In the genomic region with DNA sequence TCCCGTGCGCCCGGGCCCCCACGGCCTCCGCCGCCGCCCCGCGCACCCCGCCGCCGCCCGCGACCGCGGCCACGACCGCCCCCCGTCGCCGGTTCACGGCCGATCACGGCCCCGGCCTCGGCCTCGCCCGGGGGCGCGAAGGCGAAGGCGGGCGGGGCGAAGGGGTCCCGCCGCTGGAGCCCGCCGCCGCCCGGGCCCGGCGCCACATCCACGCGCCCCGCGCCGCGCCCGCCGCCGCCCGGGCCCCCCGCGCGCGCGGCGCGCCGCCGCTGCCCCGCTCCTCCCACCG, we compare ENCODE assay signal across 8 mouse cellular contexts. TPM values are rescaled to one million over a fixed set of nuclear protein-coding genes. Genes with fewer than 3 reads are reported as not detected.
A peak's percentile ranks its signal among the peaks of the same experiment; 100 is the strongest.
DNase-seq lines count a peak whose midpoint lies in the region; ATAC-seq and TF ChIP-seq lines count a peak whose summit lies in the region.

TSS of gene Ski (minus strand) at position 41 of the 289 bp plus-strand sequence.

- H3K4me2 ChIP-seq in lung, embryonic 14.5 days: peak within 1 kb of the TSS; percentile 99
- peak within 1 kb of the TSS; percentile 93 for H3K4me2 ChIP-seq in embryonic facial prominence, embryonic 13.5 days
- H3K4me2 ChIP-seq in limb, embryonic 12.5 days: peak within 1 kb of the TSS; percentile 99
- peak within 1 kb of the TSS; percentile 94 for H3K4me2 ChIP-seq in stomach, embryonic 14.5 days (replicated peaks; ENCODE audit: low read depth, low read length)

- WGBS in lung, embryonic 14.5 days: 2% methylated on average over 25 of the region's 63 CpGs
- WGBS in embryonic facial prominence, embryonic 13.5 days: 0% methylated on average over 5 of the region's 63 CpGs
- WGBS in limb, embryonic 12.5 days: under 1% methylated on average over 25 of the region's 63 CpGs
- 0% methylated on average over 19 of the region's 63 CpGs for WGBS in stomach, embryonic 14.5 days

- peak within 1 kb of the TSS; percentile 95 for H3K9ac ChIP-seq in lung, embryonic 14.5 days
- peak within 1 kb of the TSS; percentile 98 for H3K9ac ChIP-seq in embryonic facial prominence, embryonic 13.5 days
- H3K9ac ChIP-seq in limb, embryonic 12.5 days (replicated peaks): peak within 1 kb of the TSS; percentile 97
- H3K9ac ChIP-seq in stomach, embryonic 14.5 days (replicated peaks; ENCODE audit: low read depth, low read length): peak within 1 kb of the TSS; percentile 94

- peak within 1 kb of the TSS; percentile 91 for H3K4me3 ChIP-seq in lung, embryonic 14.5 days (ENCODE audit: low read depth, low read length)
- H3K4me3 ChIP-seq in embryonic facial prominence, embryonic 13.5 days: peak within 1 kb of the TSS; percentile 92
- peak within 1 kb of the TSS; percentile 96 for H3K4me3 ChIP-seq in limb, embryonic 12.5 days (replicated peaks)
- H3K4me3 ChIP-seq in stomach, embryonic 14.5 days (ENCODE audit: low read depth, low read length): peak within 1 kb of the TSS; percentile 92

- peaks cover 32% of the 10 kb centered on the region for H3K4me1 ChIP-seq in lung, embryonic 14.5 days (ENCODE audit: insufficient read depth)
- peaks cover 43% of the 10 kb centered on the region for H3K4me1 ChIP-seq in embryonic facial prominence, embryonic 13.5 days
- H3K4me1 ChIP-seq in limb, embryonic 12.5 days (replicated peaks): peaks cover 45% of the 10 kb centered on the region
- peaks cover 35% of the 10 kb centered on the region for H3K4me1 ChIP-seq in stomach, embryonic 14.5 days (ENCODE audit: control insufficient read depth, insufficient read depth, low read length)

- no peaks in the 10 kb centered on the region for H3K9me3 ChIP-seq in lung, embryonic 14.5 days (ENCODE audit: low read depth, low read length)
- no peaks in the 10 kb centered on the region for H3K9me3 ChIP-seq in embryonic facial prominence, embryonic 13.5 days
- no peaks in the 10 kb centered on the region for H3K9me3 ChIP-seq in limb, embryonic 12.5 days
- no peaks in the 10 kb centered on the region for H3K9me3 ChIP-seq in stomach, embryonic 14.5 days (ENCODE audit: control insufficient read depth, low read depth, low read length)

- TF ChIP-seq CTCF in lung, embryonic 14.5 days (IDR thresholded peaks at IDR 0.05; ENCODE audit: low read depth): no peak

- 0 out of 2 replicates have a peak, but pooled peaks cover 15% of the 10 kb centered on the region for H3K36me3 ChIP-seq in lung, embryonic 14.5 days (ENCODE audit: insufficient read depth)
- H3K36me3 ChIP-seq in embryonic facial prominence, embryonic 13.5 days: 0 out of 2 replicates have a peak, but pooled peaks cover 5% of the 10 kb centered on the region
- H3K36me3 ChIP-seq in limb, embryonic 12.5 days: no peaks in the 10 kb centered on the region; the same call in 1 of the 2 replicates
- no peaks in the 10 kb centered on the region for H3K36me3 ChIP-seq in stomach, embryonic 14.5 days (ENCODE audit: control insufficient read depth, insufficient read depth, low read length)

- no peak for DNase-seq in lung, embryonic 14.5 days
- DNase-seq in lung, postnatal 4 days: no peak
- DNase-seq in heart, postnatal 14 days: no peak
- no peak for DNase-seq in urinary bladder, postnatal 25 days (ENCODE audit: low spot score)
- DNase-seq in ovary, postnatal 10 days (ENCODE audit: low spot score): no peak

- intact Hi-C loops in heart, postnatal 14 days (cut with DNase I): loop anchor here (5.0 kb wide), 1 partner anchor 90 kb away; no protein-coding TSS in a partner anchor

- H3K27ac ChIP-seq in lung, embryonic 14.5 days (ENCODE audit: low read depth): peak within 1 kb of the TSS; percentile 97
- peak within 1 kb of the TSS; percentile 95 for H3K27ac ChIP-seq in embryonic facial prominence, embryonic 13.5 days
- peak within 1 kb of the TSS; percentile 97 for H3K27ac ChIP-seq in limb, embryonic 12.5 days
- H3K27ac ChIP-seq in stomach, embryonic 14.5 days (ENCODE audit: low read length): peak within 1 kb of the TSS; percentile 97

- ATAC-seq in lung, embryonic 14.5 days (ENCODE audit: insufficient read depth): no peak
- ATAC-seq in embryonic facial prominence, embryonic 13.5 days (ENCODE audit: insufficient number of reproducible peaks, insufficient read depth, low FRiP score, low TSS enrichment, low read depth): no peak
- no peak for ATAC-seq in limb, embryonic 12.5 days (ENCODE audit: insufficient number of reproducible peaks, insufficient read depth, low FRiP score, low TSS enrichment, low read depth)
- no peak for ATAC-seq in stomach, embryonic 14.5 days (ENCODE audit: insufficient number of reproducible peaks, insufficient read depth, low FRiP score, low read depth)

- no peaks in the 10 kb centered on the region for H3K27me3 ChIP-seq in lung, embryonic 14.5 days (ENCODE audit: insufficient read depth, low read length)
- H3K27me3 ChIP-seq in embryonic facial prominence, embryonic 13.5 days: no peaks in the 10 kb centered on the region
- no peaks in the 10 kb centered on the region for H3K27me3 ChIP-seq in limb, embryonic 12.5 days
- no peaks in the 10 kb centered on the region for H3K27me3 ChIP-seq in stomach, embryonic 14.5 days (ENCODE audit: control insufficient read depth, insufficient read depth, low read length)

RNA-seq across cellular contexts. Expression of gene Ski, which starts in this region (rescaled TPM):
- 23.7 and 25.8 TPM in 2 replicates for polyA plus RNA-seq in lung, embryonic 14.5 days (2014; fragmentation: Nextera tagmentation; extraction: Ambion mirVana)
- 21.5 and 24.9 TPM in 2 replicates for polyA plus RNA-seq in embryonic facial prominence, embryonic 13.5 days (2015; fragmentation: Nextera tagmentation; extraction: Ambion mirVana)
- total RNA-seq in heart, postnatal 14 days (2021): 10 to 100 TPM; 65.0 to 65.3 TPM
- polyA plus RNA-seq in limb, embryonic 12.5 days (2016; fragmentation: Nextera tagmentation; extraction: Ambion mirVana): 18.4 and 18.8 TPM in 2 replicates
- 29.6 and 32.0 TPM in 2 replicates for polyA plus RNA-seq in stomach, embryonic 14.5 days (2014; fragmentation: Nextera tagmentation; extraction: Ambion mirVana)
